Mouse (Mus musculus) myocyte (in vitro differentiated cells): ENCODE measurements at regions not wholly inside any gene's neighbourhood (a gene's known extent, or its start where the extent isn't known, plus 50 kb on each side); places are given as distances from the start of the nearest gene placed in this dataset.

Source experiments
- H3K27me3 ChIP-seq: one replicate; pipeline ENCODE4 v1.6.1; 2011; ENCODE audit not compliant: control insufficient read depth, insufficient read depth, insufficient read length
- H3K36me3 ChIP-seq: one replicate; pipeline ENCODE4 v1.6.1; 2011; ENCODE audit not compliant: control insufficient read depth, insufficient read depth
- H3K4me2 ChIP-seq: one replicate; pipeline ENCODE4 v1.6.1; 2011; ENCODE audit warnings: low read depth, control low read depth
- H3K4me3 ChIP-seq: one replicate; pipeline ENCODE4 v1.5.1; 2011; ENCODE audit warnings: mild to moderate bottlenecking, control low read depth, moderate library complexity
- H3K79me2 ChIP-seq: one replicate; pipeline ENCODE4 v1.6.1; 2011; ENCODE audit not compliant: control insufficient read depth, insufficient read depth
- H3ac ChIP-seq: one replicate; pipeline ENCODE4 v1.6.1; 2011; ENCODE audit not compliant: control insufficient read depth, insufficient read length
- CEBPB ChIP-seq: IDR thresholded peaks from 2 replicates; pipeline ENCODE4 v1.6.1; 2011; ENCODE audit warnings: mild to moderate bottlenecking, moderate library complexity; ENCODE audit not compliant: poor library complexity, insufficient read depth, severe bottlenecking
- E2F4 ChIP-seq: IDR thresholded peaks from one replicate; pipeline ENCODE4 v1.6.1; 2011; ENCODE audit warnings: mild to moderate bottlenecking, control low read depth, moderate library complexity; ENCODE audit not compliant: insufficient read depth
- MAX ChIP-seq: IDR thresholded peaks from one replicate; pipeline ENCODE4 v1.6.1; 2011; ENCODE audit warnings: low read depth, mild to moderate bottlenecking, control low read depth
- MYOD1 ChIP-seq, 3 experiments: IDR thresholded peaks; one replicate each; pipeline ENCODE4 v1.6.1; 2011; ENCODE audit warnings: control low read depth in 2 of 3, low read depth in 2 of 3, mild to moderate bottlenecking in 2 of 3, moderate library complexity in 1 of 3; ENCODE audit not compliant: insufficient read length in 2 of 3, control insufficient read depth in 1 of 3
- MYOG ChIP-seq, 3 experiments: IDR thresholded peaks; one replicate each; pipeline ENCODE4 v1.6.1; 2011; ENCODE audit warnings: control low read depth in 2 of 3, low read depth in 2 of 3, mild to moderate bottlenecking in 2 of 3; ENCODE audit not compliant: insufficient read length in 2 of 3, control insufficient read depth in 1 of 3, insufficient read depth in 1 of 3
- POLR2A ChIP-seq: IDR thresholded peaks from one replicate; pipeline ENCODE4 v1.6.1; 2011; ENCODE audit warnings: low read depth, mild to moderate bottlenecking, control low read depth, moderate library complexity; ENCODE audit not compliant: insufficient read length
- POLR2AphosphoS2 ChIP-seq: IDR thresholded peaks from one replicate; pipeline ENCODE4 v1.6.1; 2011; ENCODE audit warnings: low read depth, control low read depth; ENCODE audit not compliant: insufficient read length
- REST ChIP-seq: IDR thresholded peaks from one replicate; pipeline ENCODE4 v1.6.1; 2011; ENCODE audit warnings: mild to moderate bottlenecking, control low read depth, moderate library complexity; ENCODE audit not compliant: insufficient read depth, insufficient read length
- SRF ChIP-seq: IDR thresholded peaks from one replicate; pipeline ENCODE4 v1.6.1; 2011; ENCODE audit warnings: low read depth; ENCODE audit not compliant: control insufficient read depth, insufficient read length
- TCF12 ChIP-seq: IDR thresholded peaks from one replicate; pipeline ENCODE4 v1.6.1; 2011; ENCODE audit warnings: mild to moderate bottlenecking, control low read depth; ENCODE audit not compliant: poor library complexity, insufficient read depth, severe bottlenecking
- TCF3 ChIP-seq: IDR thresholded peaks from one replicate; pipeline ENCODE4 v1.6.1; 2011; ENCODE audit warnings: low read depth, control low read depth; ENCODE audit not compliant: insufficient read length
- USF1 ChIP-seq: IDR thresholded peaks from one replicate; pipeline ENCODE4 v1.6.1; 2011; ENCODE audit warnings: low read depth, mild to moderate bottlenecking, control low read depth, moderate library complexity

DNA sequence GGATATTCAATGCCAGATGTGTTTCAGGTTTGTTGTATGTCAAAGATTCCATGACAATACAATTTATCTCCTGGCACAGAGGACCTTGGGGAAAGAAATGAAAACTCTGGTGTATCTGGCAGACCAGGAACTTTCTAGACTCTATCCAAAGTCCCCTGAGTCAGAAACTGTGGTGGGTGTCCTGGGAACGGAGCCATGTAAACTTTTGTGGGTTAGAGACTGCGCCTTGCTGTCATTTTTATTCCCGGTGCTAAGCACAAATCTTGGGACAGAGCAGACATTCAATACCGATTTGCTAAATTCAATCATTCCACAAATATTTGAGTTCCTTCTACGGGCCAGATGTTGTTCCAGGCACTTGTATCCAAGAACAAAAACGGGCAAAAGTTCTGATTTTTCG is 175.6 kb downstream of the Lrig3 start:
- TF ChIP-seq SRF: no peak
- no peak for TF ChIP-seq MYOD1 (IDR thresholded peaks at IDR 0.05; ENCODE audit: control insufficient read depth in 1 of 3, insufficient read length in 2 of 3, low read depth in 2 of 3)
- no peak for TF ChIP-seq CEBPB
- no peak for TF ChIP-seq USF1
- TF ChIP-seq TCF3: no peak
- no peak for TF ChIP-seq POLR2AphosphoS2
- no peak for TF ChIP-seq MAX
- no peak for TF ChIP-seq E2F4
- TF ChIP-seq REST: no peak
- TF ChIP-seq TCF12: no peak
- TF ChIP-seq MYOG (IDR thresholded peaks at IDR 0.05; ENCODE audit: control insufficient read depth in 1 of 3, insufficient read depth in 1 of 3, insufficient read length in 2 of 3, low read depth in 2 of 3): no peak
- no peak for TF ChIP-seq POLR2A
- H3K4me2 ChIP-seq: peak overlapping the region; percentile 24
- H3K27me3 ChIP-seq: no peaks in the 10 kb centered on the region
- H3ac ChIP-seq: no peak overlapping the region
- H3K36me3 ChIP-seq: no peaks in the 10 kb centered on the region
- no peak overlapping the region for H3K4me3 ChIP-seq
- H3K79me2 ChIP-seq: no peaks in the 10 kb centered on the region

DNA sequence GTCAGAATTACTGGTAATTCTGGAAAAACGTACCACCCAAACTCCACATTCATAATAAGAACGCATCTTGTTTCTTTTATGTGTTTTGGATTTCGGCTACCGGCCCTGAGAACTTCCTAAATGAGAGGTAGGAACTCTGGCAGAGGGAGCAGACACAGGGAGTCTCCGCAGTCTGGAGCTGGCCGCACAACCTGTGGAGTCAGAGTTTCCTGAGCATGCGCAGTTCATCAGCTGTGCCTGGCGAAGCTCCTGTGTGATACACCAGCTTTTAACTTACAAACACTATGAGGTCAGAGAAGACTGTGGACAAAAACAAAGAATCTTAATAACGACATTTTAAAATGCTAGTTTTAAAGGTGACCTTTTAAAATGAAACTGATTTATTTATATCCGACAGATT is 177.9 kb downstream of the Lrig3 start:
- Histone ChIP-seq H3K79me2 (no peaks in the 10 kb centered on the region), H3K27me3 (no peaks in the 10 kb centered on the region), H3K4me2 (no peak overlapping the region), H3K36me3 (no peaks in the 10 kb centered on the region), H3ac (no peak overlapping the region), H3K4me3 (no peak overlapping the region)
- TF ChIP-seq TCF3 (no peak), POLR2AphosphoS2 (no peak), MYOD1 (IDR thresholded peaks at IDR 0.05; ENCODE audit: control insufficient read depth in 1 of 3, insufficient read length in 2 of 3, low read depth in 2 of 3) (no peak), SRF (no peak), TCF12 (no peak), REST (no peak), POLR2A (no peak), E2F4 (no peak), MAX (no peak), USF1 (no peak), CEBPB (no peak), MYOG (IDR thresholded peaks at IDR 0.05; ENCODE audit: control insufficient read depth in 1 of 3, insufficient read depth in 1 of 3, insufficient read length in 2 of 3, low read depth in 2 of 3) (no peak)

DNA sequence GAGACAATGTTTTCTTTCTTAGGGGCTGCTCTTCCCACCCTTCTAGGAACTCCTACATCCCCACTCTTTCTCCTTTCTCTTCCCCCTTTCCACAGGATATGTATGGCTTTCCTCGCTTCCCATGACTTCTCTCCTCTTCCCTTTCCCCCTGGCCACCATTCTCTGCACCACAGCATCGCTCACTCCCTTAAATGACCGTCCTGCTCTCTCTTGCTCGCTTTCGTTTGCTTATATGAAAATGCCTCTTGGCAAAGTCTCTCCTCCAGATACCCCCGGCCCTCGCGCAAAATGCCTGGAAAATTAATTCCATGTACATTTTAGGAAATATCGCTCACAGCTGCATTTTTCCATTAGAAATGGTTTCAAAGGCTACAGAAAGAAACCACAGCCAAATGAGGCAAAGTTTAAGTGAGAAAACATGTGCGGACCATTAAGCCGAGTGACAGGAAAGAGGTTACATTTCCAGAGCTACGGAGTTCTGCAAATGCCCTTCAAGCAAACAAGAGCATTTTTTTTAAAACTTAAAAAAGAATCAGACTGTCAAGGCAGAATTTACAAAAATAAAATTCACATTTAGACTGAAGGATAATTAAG is 178.7 kb downstream of the Lrig3 start:
- no peak overlapping the region for H3ac ChIP-seq
- no peak overlapping the region for H3K4me3 ChIP-seq
- H3K79me2 ChIP-seq: no peaks in the 10 kb centered on the region
- H3K36me3 ChIP-seq: no peaks in the 10 kb centered on the region
- H3K4me2 ChIP-seq: no peak overlapping the region
- H3K27me3 ChIP-seq: no peaks in the 10 kb centered on the region
- no peak for TF ChIP-seq POLR2A

DNA sequence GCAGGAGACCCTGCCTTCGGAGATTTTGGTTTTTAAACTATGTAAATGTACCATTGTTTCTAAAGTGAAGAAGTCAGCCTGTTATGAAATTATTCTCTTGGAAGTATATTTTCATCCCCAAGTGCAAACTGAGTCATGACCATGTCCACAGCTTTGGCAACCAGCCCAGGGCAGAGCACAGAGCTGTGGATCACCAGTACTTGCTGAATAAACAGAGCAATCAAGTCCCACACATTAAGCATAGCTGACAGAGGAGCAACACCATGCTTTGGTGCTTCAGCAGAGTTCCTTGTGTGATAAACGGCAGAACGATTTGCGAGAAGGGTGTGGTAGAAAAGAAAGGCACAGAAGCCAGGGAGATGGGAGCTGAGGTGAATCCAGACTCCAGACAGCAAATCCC is 191.3 kb downstream of the Lrig3 start:
- no peaks in the 10 kb centered on the region for H3K79me2 ChIP-seq
- no peaks in the 10 kb centered on the region for H3K27me3 ChIP-seq
- H3K36me3 ChIP-seq: no peaks in the 10 kb centered on the region
- no peak for TF ChIP-seq TCF3
- TF ChIP-seq SRF: no peak
- no peak for TF ChIP-seq REST
- no peak for TF ChIP-seq CEBPB
- TF ChIP-seq MYOG (IDR thresholded peaks at IDR 0.05; ENCODE audit: control insufficient read depth in 1 of 3, insufficient read depth in 1 of 3, insufficient read length in 2 of 3, low read depth in 2 of 3): no peak
- TF ChIP-seq TCF12: no peak
- TF ChIP-seq MAX: no peak
- H3K4me2 ChIP-seq: no peak overlapping the region
- no peak overlapping the region for H3ac ChIP-seq
- H3K4me3 ChIP-seq: no peak overlapping the region

DNA sequence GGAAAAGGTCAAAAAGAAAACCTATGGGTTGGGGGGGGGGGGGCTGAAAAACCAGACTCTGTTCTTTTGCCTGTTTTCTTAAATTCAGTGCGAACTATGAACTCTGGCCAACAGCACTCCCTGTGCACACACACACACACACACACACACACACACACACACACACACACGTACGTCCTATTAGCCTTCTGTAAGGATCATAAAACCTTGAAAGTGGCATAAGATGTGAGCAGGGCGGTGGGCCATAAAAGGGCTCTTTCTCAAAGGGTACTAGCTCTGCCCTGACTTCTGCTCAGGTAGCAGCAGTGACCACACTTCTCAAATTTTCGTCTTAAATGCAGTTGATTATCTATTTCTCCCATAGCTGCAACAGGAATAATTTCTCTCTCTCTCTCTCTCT is 199.2 kb downstream of the Lrig3 start:
- Histone ChIP-seq H3K36me3 (no peaks in the 10 kb centered on the region), H3K4me2 (no peak overlapping the region), H3ac (no peak overlapping the region), H3K4me3 (no peak overlapping the region), H3K27me3 (no peaks in the 10 kb centered on the region), H3K79me2 (no peaks in the 10 kb centered on the region)
- TF ChIP-seq MYOD1 (IDR thresholded peaks at IDR 0.05; ENCODE audit: control insufficient read depth in 1 of 3, insufficient read length in 2 of 3, low read depth in 2 of 3): no peak
- no peak for TF ChIP-seq REST
- TF ChIP-seq MAX: no peak
- TF ChIP-seq MYOG (IDR thresholded peaks at IDR 0.05; ENCODE audit: control insufficient read depth in 1 of 3, insufficient read depth in 1 of 3, insufficient read length in 2 of 3, low read depth in 2 of 3): no peak
- no peak for TF ChIP-seq E2F4
- TF ChIP-seq TCF3: no peak
- TF ChIP-seq USF1: no peak
- TF ChIP-seq POLR2AphosphoS2: no peak
- no peak for TF ChIP-seq CEBPB
